In genomic region chr9:89240516-89241019, GRCm38 (mm10) we compare ENCODE assay signal across 6 mouse cellular contexts. TPM values are rescaled to one million over a fixed set of nuclear protein-coding genes. Genes with fewer than 3 reads are reported as not detected.
"Had no signal": no experiment of that assay in that cellular context is flagged by ENCODE, and none has a peak within 500 bp of the region (broad histone marks: within the 10 kb centered on the region; RNA-seq: fewer than 3 reads in every experiment).

No protein-coding gene starts in this region.

RNA-seq across cellular contexts. Expression of gene Gm29094, which starts 41.4 kb away (rescaled TPM):
- total RNA-seq: layer of hippocampus, postnatal 10 days; layer of hippocampus, postnatal 36 days; left cerebral cortex, adult 2 months; left cerebral cortex, postnatal 10 days; left cerebral cortex, postnatal 36 days; neutrophil, adult 5-6 weeks had no signal
